Mouse (Mus musculus): ENCODE results near the gene Hist1h3a.
A peak's percentile ranks its signal among the peaks of the same experiment; 100 is the strongest.
"Not testable (repeated sequence)": the region's sequence is repeated elsewhere in the genome, so short reads cannot be mapped to it uniquely, and the experiment has no call there.

Gene Hist1h3a

DNA sequence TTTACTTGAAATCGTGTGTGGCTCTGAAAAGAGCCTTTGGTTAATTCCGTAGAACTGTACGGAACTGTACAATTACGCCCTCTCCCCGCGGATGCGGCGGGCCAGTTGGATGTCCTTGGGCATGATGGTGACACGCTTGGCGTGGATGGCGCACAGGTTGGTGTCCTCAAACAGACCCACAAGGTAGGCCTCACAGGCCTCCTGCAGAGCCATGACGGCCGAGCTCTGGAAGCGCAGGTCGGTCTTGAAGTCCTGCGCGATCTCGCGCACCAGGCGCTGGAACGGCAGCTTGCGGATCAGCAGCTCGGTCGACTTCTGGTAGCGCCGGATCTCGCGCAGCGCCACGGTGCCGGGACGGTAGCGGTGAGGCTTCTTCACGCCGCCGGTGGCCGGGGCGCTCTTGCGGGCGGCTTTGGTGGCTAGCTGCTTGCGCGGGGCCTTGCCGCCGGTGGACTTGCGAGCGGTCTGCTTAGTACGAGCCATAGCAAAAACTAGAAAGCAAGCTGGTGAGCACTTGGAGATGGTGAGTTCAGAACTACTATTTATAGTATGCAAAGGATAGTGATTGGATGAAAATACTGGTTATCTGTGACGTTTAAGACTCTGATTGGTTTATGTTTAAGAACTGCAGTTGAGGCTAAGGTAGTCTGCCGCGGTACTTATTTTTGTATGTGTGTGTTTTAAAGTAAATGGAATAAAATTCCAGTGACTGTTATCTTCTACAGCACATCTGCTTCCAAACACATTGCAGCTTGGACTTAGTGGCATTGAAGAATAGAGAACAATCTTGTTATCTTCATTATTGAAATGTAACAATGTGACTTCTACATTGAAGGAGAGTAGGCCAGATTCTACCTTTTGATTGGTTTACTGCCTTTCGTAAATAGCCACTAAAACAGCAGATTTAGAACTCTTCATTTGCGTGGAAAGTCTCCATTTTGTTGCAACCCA, at the start of gene Hist1h3a:
Gene Hist1h3a (minus strand): TSS at position 516 of the 951 bp plus-strand sequence.
- TF ChIP-seq GATA4 (IDR thresholded peaks at IDR 0.05; ENCODE audit: insufficient replicate concordance, low read length) = not testable (repeated sequence)

DNA sequence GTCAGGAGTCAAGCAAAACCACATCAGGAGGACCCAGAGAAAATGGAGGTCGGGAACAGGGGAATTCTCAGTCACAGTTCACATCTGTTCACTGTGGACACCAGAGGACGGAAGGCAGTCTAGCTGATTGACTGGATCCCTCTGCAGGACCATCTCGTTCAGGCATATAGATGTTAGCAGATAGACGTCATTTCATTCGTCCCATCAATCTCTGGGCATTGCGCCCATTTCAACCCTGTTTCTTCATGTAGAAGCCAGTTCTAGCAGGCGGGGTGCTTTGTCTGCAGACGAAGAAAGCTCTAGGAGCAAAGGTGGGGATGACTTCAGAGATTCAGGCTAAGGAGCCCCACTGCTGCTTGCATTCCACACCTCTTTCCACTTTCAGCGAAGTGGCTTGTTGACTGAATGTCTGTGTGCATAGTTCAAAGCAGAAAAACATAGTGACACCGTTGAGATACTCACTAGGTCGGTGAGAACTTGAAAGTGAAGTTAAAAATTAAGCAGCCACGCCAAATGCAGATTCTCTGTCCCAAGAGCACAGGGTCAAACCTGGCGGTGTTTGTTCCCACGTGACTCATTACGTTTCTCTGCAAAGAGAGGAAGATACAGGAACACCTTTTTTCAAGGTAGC, 44.4 kb upstream of the Hist1h3a start, which contains the start of gene Slc17a2:
Gene Slc17a2 (plus strand): TSS at position 572 of the 631 bp plus-strand sequence.
- TF ChIP-seq GATA4 (IDR thresholded peaks at IDR 0.05; ENCODE audit: insufficient replicate concordance, low read length) = no peak

DNA sequence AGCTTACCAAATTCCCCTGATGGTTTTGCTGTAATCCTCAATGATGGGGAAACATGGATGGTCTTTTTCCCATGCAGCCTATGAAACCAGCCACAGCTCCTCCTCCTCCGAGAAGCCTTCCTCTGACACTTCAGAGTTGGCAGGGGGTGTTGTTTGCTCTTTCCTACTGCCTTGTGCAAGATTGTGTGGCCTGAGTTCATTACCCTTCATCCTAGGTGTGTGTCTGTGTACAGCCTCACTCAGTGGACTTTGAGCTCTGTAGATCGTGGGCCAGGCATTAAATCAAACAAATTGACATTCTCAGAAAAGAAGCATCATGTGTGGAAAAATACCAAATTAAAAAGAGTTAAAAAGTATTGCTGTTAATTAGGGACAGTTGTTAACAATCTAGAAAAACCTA, 42.3 kb upstream of the Hist1h3a start:
- TF ChIP-seq GATA4 (IDR thresholded peaks at IDR 0.05; ENCODE audit: insufficient replicate concordance, low read length) = no peak

DNA sequence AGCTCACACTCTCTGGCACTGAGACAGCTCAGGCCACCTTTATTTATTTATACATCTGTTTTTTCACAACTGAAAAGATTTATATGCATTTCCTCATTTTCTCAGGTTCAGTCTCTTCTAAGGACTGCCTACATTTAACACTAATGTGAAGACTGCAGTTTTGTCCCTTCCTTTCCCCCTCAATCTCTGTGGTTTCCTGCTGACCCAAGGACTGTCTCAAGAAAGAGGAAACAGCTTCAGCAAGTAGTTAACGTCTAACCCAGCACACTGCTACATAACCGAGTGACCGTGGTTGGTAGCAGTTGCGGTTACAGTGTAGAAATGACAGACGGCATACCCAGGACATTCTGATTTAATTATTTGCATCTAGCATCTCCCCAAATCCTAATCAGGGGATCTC, 37.2 kb upstream of the Hist1h3a start:
- TF ChIP-seq GATA4 (IDR thresholded peaks at IDR 0.05; ENCODE audit: insufficient replicate concordance, low read length) = no peak

DNA sequence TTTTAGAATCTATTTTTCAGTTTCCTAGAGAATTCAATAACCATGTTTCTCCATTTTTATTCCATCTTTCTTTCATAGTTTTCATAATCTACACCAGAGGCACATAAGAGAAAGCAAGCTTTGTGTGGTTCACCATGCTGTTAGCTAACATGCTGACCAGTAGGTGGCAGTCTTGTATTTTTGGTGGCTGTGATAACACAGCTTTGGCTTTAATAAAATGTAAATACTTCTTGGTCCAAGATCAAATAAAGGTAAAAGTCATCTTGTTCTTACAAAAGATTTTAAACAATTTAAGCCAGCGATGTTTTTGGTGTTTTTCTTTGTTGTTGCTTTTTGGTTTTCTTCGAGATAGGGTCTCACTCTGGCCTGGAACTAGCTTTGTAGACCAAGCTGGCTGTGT, 30.3 kb upstream of the Hist1h3a start:
- TF ChIP-seq GATA4 (IDR thresholded peaks at IDR 0.05; ENCODE audit: insufficient replicate concordance, low read length) = no peak

DNA sequence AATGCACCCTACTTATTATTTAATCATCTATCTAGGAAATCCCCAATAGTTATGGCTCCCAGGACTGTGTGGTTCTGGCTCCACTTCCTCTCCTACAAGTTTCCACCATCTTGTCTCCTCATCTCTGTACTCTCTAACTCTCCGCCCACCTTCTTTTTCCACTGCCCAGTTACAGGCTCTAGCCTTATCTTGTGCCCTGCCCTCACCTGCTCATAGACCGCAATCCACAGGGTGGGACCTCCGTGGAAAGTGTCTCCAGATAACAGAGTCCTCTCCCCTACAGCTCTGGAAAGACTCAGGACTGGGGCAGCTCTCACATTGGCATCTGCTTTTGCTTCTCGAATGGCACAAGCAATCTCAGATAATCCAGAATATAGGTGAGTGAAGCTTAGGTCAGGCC, 16.8 kb upstream of the Hist1h3a start:
- no peak for TF ChIP-seq GATA4 (IDR thresholded peaks at IDR 0.05; ENCODE audit: insufficient replicate concordance, low read length)

DNA sequence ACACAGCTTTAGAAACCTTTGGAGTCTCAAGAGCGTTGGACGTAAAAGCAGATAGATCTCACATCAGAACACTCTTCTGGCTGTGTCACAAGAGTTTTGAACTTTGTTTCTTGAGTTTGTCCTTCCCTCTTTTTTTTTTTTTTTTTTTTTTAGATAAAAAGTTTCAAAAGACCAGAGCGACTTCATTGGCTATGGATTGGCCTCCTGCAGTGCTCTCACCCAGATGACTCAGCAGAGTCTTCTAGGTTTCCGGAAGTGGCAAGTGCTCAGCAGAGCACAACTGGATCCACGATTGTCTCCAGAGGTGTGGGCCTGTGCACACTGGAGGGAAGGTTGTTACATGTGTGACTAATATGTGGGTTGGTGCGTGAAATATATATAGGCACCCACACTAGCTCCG, 16.2 kb upstream of the Hist1h3a start:
- TF ChIP-seq GATA4 (IDR thresholded peaks at IDR 0.05; ENCODE audit: insufficient replicate concordance, low read length) = no peak

DNA sequence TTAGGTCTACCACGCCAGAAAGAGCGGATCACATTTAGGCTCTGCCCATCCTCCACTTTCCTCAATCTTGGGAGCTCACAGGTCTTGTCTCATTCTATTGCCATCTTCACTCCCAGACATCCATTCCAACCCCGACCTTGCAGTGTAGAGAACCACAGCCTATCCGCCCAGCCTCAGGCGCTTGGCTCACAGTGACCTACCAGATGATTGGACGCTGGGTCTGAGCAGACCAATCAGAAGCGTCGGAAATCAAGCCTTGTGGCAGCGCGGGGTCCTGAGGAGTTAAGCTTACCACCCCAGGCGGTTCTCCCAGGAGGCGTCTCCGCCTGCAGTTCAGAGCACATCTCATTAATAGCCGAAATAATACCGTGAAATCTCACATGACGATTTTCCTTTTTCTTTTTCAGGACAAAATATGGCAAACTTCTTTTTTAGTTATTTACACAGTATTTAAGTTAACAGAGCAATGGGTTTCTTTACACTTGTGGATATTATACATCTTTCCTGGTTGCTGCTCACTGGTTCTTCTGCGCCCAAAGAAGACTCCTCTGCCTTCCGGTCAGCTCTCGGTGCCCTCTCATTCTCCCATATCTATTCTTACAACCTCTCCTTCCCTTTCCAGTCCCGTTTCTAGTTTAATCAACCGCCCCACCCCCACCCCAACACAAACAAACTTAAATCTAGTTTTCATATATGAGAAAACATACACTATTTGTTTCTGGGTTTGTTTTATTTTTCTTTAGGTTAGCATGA, 10.6 kb upstream of the Hist1h3a start:
- TF ChIP-seq GATA4 (IDR thresholded peaks at IDR 0.05; ENCODE audit: insufficient replicate concordance, low read length) = no peak

DNA sequence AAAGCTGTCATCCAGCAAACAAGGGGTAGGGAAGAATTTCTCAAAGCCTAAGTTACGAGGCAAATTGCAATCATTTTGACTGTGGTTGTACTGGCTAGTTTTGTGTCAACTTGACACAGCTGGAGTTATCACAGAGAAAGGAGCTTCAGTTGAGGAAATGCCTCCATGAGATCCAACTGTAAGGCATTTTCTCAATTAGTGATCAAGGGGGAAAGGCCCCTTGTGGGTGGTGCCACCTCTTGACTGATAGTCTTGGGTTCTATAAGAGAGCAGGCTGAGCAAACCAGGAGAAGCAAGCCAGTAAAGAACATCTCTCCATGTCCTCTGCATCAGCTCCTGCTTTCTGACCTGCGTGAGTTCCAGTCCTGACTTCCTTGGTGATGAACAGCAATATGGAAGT, 7.4 kb upstream of the Hist1h3a start, which contains the start of gene Trim38:
Gene Trim38 (plus strand): TSS at position 301 of the 400 bp plus-strand sequence.
- TF ChIP-seq GATA4 (IDR thresholded peaks at IDR 0.05; ENCODE audit: insufficient replicate concordance, low read length) = not testable (repeated sequence)

DNA sequence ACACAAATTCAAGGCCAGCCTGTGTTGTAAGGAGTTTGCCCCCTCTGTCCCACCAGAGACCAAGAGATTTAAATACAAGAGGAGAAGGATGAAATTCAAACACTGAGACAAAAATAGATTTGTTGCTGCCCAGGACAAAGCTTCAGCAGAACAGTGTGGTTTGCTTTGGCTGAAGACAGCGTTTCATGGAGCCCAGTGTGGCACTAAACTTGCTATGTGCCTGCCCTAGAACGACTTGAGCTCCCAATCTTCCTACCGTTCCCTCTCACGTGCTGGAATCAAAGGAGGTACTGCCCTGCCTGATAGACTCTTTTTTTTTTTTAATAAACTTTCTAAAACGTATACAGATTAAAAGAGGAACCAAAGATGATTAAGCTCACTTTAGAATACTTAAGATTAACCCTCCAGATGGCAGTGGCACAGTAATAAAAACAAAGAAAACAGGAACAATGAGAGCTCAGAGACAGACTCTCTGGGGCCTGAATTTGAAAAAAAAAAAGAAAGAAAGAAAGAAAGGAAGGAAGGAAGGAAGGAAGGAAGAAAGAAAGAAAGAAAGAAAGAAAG, 6.7 kb upstream of the Hist1h3a start:
- TF ChIP-seq GATA4 (IDR thresholded peaks at IDR 0.05; ENCODE audit: insufficient replicate concordance, low read length) = no peak

DNA sequence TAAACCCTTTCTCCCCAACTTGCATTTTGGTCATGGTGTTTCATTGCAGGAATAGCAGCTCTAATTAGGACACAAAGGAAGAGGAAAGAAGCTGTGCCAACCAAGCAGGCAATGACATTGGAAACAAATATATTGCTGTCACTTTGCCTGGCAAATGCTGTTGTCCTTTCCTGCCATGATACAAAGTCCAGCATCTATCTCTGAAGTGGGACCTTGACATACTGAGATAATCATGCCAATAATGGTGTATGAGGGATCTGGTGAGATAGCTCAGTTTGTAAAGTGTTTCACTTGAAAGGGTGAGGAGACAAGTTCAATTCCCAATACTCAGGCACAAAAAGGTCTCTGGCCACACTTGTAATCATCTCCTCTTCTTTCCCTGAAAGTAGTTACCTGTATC, 4.6 kb upstream of the Hist1h3a start:
- TF ChIP-seq GATA4 (IDR thresholded peaks at IDR 0.05; ENCODE audit: insufficient replicate concordance, low read length) = peak; percentile 57; the same call in 1 of the 2 replicates

DNA sequence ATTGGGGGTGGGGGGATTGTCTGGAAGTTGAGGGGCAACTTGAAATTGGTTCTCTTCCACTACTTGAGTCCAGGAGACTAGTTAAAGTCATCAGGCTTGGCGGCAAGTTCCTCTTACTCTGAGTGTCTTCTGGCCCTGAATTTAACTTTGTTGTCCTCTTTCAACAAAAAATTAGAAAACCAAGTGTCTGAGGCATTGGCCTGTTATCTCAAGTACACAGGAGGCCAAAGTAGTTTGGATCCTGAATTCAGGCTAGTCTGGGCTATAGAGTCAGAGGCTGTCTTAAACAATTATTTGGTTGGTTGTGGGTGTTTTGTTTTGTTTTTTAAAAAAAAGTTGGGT, 3.0 kb upstream of the Hist1h3a start:
- TF ChIP-seq GATA4 (IDR thresholded peaks at IDR 0.05; ENCODE audit: insufficient replicate concordance, low read length) = no peak

DNA sequence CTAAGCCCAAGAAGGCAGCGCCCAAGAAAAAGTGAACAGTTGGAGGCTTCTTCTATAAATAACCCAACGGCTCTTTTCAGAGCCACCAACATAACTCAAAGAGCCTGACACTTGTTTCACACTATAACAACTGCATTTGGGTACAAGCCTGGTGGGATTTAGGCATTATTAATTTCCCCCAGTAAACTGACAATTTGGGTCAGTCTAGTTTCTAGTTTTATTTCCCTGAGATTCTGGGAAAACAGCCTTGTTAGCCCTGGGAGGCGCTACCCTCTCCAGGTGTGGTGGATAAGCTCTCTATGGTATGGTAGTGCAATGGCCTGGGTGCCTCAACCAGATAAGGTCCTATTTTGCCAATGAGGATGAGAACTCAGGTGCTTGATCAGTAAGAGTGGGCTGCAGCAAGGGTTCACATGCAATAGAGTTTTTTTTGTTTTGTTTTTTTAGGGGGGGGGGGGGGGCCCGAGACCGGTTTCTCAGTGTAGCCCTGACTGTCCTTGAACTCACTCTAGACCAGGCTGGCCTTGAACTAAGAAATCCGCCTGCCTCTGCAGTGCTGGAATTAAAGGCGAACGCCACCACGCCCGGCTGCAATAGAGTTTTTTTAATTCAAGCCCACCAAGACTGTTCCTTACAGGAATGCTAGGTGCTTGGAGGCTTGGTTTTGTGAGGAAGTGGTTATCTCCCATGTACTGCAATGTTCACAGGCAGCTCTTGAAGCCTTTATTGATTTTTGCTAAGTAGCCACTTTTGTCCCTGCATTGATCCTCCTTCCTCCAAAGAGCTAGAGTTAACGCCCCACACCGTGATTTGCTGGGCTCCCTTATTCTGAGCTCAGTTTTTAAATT, 2.4 kb upstream of the Hist1h3a start:
- no peak for TF ChIP-seq GATA4 (IDR thresholded peaks at IDR 0.05; ENCODE audit: insufficient replicate concordance, low read length)

DNA sequence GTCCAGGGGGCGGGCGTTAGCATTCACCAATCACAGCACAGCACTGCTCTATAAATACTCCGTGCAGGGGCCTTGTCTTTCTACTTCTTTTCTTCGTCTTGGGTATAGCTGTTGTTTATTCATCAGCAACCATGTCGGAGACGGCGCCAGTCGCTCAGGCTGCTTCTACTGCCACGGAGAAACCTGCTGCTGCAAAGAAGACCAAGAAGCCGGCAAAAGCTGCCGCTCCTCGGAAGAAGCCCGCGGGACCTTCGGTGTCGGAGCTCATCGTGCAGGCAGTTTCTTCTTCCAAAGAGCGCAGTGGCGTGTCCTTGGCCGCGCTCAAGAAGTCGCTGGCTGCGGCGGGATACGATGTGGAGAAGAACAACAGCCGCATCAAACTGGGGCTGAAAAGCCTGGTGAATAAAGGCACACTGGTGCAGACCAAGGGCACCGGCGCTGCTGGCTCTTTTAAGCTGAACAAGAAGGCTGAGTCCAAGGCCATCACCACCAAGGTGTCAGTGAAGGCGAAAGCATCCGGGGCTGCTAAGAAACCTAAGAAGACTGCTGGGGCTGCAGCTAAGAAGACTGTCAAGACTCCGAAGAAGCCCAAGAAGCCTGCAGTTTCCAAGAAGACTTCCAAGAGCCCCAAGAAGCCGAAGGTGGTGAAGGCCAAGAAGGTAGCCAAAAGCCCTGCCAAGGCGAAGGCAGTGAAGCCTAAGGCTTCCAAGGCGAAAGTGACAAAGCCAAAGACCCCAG, 1.6 kb upstream of the Hist1h3a start, which contains the start of gene Hist1h1a:
Gene Hist1h1a (plus strand): TSS at position 81 of the 738 bp plus-strand sequence.
- TF ChIP-seq GATA4 (IDR thresholded peaks at IDR 0.05; ENCODE audit: insufficient replicate concordance, low read length) = no peak

Measured in liver, adult (tissue).